Mouse (Mus musculus) megakaryocyte, embryonic 14.5 days (primary cell): Measurements from ENCODE around the gene Rtp3.

ENCODE experiments used
- FLI1 ChIP-seq: IDR thresholded peaks from 2 replicates; pipeline ENCODE4 v1.6.1; 2012; ENCODE audit warnings: low read length, inconsistent platforms, mixed read lengths
- GATA1 ChIP-seq: IDR thresholded peaks from 3 replicates; pipeline ENCODE4 v1.6.1; 2012; ENCODE audit warnings: mixed read lengths, low read length, inconsistent platforms, borderline replicate concordance

GRCm38 (mm10) chr9:110951866-110952265, 38.5 kb downstream of the Rtp3 start:
- TF ChIP-seq GATA1: no peak
- TF ChIP-seq FLI1: no peak
